Mouse (Mus musculus) ES-Bruce4 (cell line): ENCODE data around the gene Cdh6.

Experiments
- CTCF ChIP-seq: IDR thresholded peaks from one replicate; pipeline ENCODE4 v1.8.1; 2011; ENCODE audit warnings: low read depth, low read length
- EP300 ChIP-seq: IDR thresholded peaks from 2 replicates; pipeline ENCODE4 v1.6.1; 2011; ENCODE audit warnings: low read depth, low read length; ENCODE audit not compliant: insufficient read depth
- POLR2A ChIP-seq: IDR thresholded peaks from one replicate; pipeline ENCODE4 v1.8.1; 2011; ENCODE audit warnings: low read length; ENCODE audit not compliant: insufficient read depth

GRCm38 (mm10) chr15:13134086-13134485 lies 39.4 kb downstream of the Cdh6 start:
- peak; percentile 8 for TF ChIP-seq CTCF
- no peak for TF ChIP-seq EP300
- TF ChIP-seq POLR2A: no peak
